14 mouse cellular contexts compared by ENCODE assay signal in the genomic region with DNA sequence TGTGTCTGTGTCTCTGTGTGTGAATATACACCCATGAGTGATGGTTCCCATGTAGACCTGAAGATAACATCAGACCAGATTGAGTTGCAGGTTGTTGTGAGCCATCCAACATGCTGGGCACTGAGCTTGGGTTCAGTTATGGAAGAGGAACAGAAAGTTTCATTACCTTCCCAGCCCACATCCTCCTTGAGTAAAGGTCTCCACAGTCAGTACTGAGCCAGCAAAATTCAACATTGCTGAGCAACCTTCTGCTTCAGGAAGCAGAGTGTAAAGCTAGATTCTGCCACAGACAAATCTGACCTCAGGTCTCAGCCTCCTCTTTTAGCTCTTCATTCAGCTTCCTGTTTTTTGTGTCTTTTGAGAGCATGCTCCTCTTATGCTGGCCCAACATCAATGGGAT.
"Had no signal": no experiment of that assay in that cellular context is flagged by ENCODE, and none has a peak within 500 bp of the region (broad histone marks: within the 10 kb centered on the region; RNA-seq: fewer than 3 reads in every experiment).

No protein-coding gene starts in this region.

- ATAC-seq: lung, postnatal 0 days; midbrain, embryonic 13.5 days; midbrain, embryonic 15.5 days had no signal

- DNase-seq: lung, adult 18-20 months; lung, postnatal 14 days; lung, postnatal 36 days; retina, postnatal 1 day; right cerebral cortex, adult 18-20 months; right cerebral cortex, postnatal 25 days; right cerebral cortex, postnatal 4 days; spleen, adult 18-20 months; thymus, adult 18-20 months; thymus, postnatal 14 days; thymus, postnatal 36 days had no signal
